Mouse (Mus musculus) stomach, postnatal 0 days (tissue): ENCODE data around the gene Fam49a. TPM values are rescaled to one million over a fixed set of nuclear protein-coding genes. Genes with fewer than 3 reads are reported as not detected.

Experiments used
- ATAC-seq: fragments of 200-750 bp; cut with Nextera tagmentation; 2 replicates; pipeline ENCODE4 v1.8.0; 2017; ENCODE audit not compliant: low FRiP score, low TSS enrichment
- DNase-seq: peaks from one replicate; pipeline ENCODE4 v3.0.0-alpha.2; 2016; ENCODE audit warnings: low spot score
- H3K27ac ChIP-seq: fragments of 300-500 bp; sonication (generic); replicated peaks from 2 replicates; pipeline ENCODE4 v1.5.1; 2014; ENCODE audit warnings: mild to moderate bottlenecking, control low read depth
- H3K27me3 ChIP-seq: fragments of 300-500 bp; sonication (generic); 2 replicates; pipeline ENCODE4 v1.6.1; 2014; ENCODE audit warnings: low read length; ENCODE audit not compliant: control insufficient read depth, insufficient read depth
- H3K36me3 ChIP-seq: fragments of 300-500 bp; sonication (generic); 2 replicates; pipeline ENCODE4 v1.6.1; 2014; ENCODE audit warnings: low read length, mixed read lengths; ENCODE audit not compliant: control insufficient read depth, insufficient read depth
- H3K4me1 ChIP-seq: fragments of 300-500 bp; sonication (generic); replicated peaks from 2 replicates; pipeline ENCODE4 v1.6.1; 2014; ENCODE audit warnings: antibody characterized with exemption; ENCODE audit not compliant: control insufficient read depth, insufficient read depth
- H3K4me2 ChIP-seq: fragments of 300-500 bp; sonication (generic); replicated peaks from 2 replicates; pipeline ENCODE4 v1.6.1; 2014; ENCODE audit warnings: low read depth, mild to moderate bottlenecking, control low read depth, moderate library complexity
- H3K4me3 ChIP-seq: fragments of 300-500 bp; sonication (generic); 2 replicates; pipeline ENCODE4 v1.5.1; 2014; ENCODE audit warnings: low read depth, low read length, control low read depth
- H3K9ac ChIP-seq: fragments of 300-500 bp; sonication (generic); 2 replicates; pipeline ENCODE4 v1.6.1; 2014; ENCODE audit warnings: mild to moderate bottlenecking, low read length, control low read depth, mixed read lengths
- H3K9me3 ChIP-seq: fragments of 300-500 bp; sonication (generic); 2 replicates; pipeline ENCODE4 v1.6.1; 2016; ENCODE audit warnings: low read length; ENCODE audit not compliant: control insufficient read depth
- CTCF ChIP-seq: IDR thresholded peaks from 2 replicates; pipeline ENCODE4 v1.5.1; 2016; ENCODE audit warnings: antibody characterized with exemption, low read depth, mild to moderate bottlenecking, moderate library complexity
- EP300 ChIP-seq: optimal IDR thresholded peaks from 2 replicates; pipeline ENCODE3; 2016; ENCODE audit warnings: antibody characterized with exemption
- WGBS: fragments of 180-500 bp; shearing (Covaris S2); extraction: QIAGEN DNeasy Blood & Tissue Kit; methylation state at CpG from one replicate; pipeline ENCODE4 v1.1.7; 2014; 5-methylcytosine and 5-hydroxymethylcytosine counted together
- polyA plus RNA-seq: library from polyadenylated mRNA; unstranded; fragments of >200 nt; fragmentation: Nextera tagmentation; extraction: Ambion mirVana; gene quantifications from 2 replicates; pipeline ENCODE4 v1.2.1, GENCODE M21; 2015

Gene Fam49a
- polyA plus RNA-seq, 1 experiment from 2014 or later: 5.3 TPM

DNA sequence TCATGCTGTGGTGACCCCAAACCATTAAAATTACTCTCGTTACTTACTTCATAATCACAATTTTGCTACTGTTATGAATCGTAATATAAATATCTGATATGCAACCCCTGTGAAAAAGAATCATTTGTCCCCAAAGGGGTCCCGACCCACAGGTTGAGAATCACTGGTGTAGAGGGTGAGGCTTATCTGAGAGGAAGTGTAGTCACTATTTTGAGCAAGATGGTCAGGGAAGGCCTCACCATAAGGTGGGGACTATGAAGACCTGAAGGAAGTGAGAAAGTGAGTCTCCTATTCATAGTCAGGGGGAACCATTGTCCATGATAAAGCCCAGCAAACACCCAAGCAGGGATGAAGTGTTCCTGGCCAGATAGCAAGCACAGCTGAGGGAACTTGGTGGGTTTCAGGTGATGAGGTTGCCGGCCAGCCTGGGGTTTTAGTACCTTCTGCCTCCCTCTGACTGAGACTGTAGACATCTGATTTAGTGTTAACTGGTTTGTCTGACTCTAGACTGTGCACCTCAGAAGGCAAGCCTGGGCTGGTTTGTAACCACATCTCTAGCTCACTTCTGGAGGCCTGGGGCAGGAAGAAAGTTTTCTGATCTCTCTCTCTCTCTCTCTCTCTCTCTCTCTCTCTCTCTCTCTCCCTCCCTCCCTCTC is 13.3 kb downstream of the Fam49a start:
- 81% methylated on average over 4 of the region's 4 CpGs for WGBS
- no peak for ATAC-seq
- TF ChIP-seq EP300: no peak
- no peak for TF ChIP-seq CTCF
- H3K4me2 ChIP-seq: no peak overlapping the region
- no peak for DNase-seq
- no peak overlapping the region for H3K27ac ChIP-seq
- H3K9ac ChIP-seq: no peak overlapping the region
- H3K27me3 ChIP-seq: no peaks in the 10 kb centered on the region
- H3K4me1 ChIP-seq: no peaks in the 10 kb centered on the region
- no peaks in the 10 kb centered on the region for H3K36me3 ChIP-seq
- H3K4me3 ChIP-seq: no peak overlapping the region
- no peaks in the 10 kb centered on the region for H3K9me3 ChIP-seq

GRCm38 (mm10) chr12:12277741-12278463 is 16.0 kb downstream of the Fam49a start:
- TF ChIP-seq CTCF (no peak), EP300 (no peak)
- Histone ChIP-seq H3K9me3 (no peaks in the 10 kb centered on the region), H3K27me3 (no peaks in the 10 kb centered on the region), H3K4me3 (no peak overlapping the region), H3K36me3 (no peaks in the 10 kb centered on the region), H3K4me1 (no peaks in the 10 kb centered on the region), H3K4me2 (no peak overlapping the region), H3K9ac (no peak overlapping the region), H3K27ac (no peak overlapping the region)
- WGBS: 78% methylated on average over 4 of the region's 4 CpGs
- no peak for ATAC-seq
- DNase-seq: no peak

DNA sequence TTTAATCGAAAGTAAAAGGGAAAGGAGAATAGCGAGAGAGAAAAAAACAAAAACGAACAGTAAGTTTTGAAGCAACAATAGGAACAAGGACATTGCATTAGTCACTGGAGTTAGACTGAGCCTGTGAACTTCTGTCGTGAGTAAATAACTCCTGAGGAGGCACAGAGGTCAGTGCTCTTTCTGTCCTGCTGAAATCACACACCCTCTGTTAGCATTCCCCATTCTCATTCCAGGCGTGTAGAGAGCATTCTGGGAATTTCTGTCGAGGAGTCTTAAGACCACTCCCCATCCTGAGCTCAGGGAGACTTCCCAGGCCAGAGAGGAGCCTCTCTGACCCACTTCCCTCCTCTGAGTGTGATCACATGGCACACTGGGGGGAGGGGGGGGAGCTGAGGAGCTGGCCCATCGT is 16.5 kb downstream of the Fam49a start:
- H3K27me3 ChIP-seq: no peaks in the 10 kb centered on the region
- DNase-seq: no peak
- 55% methylated on average over 7 of the region's 7 CpGs for WGBS
- TF ChIP-seq CTCF (no peak), EP300 (no peak)
- no peak overlapping the region for H3K9ac ChIP-seq
- no peak overlapping the region for H3K4me2 ChIP-seq
- ATAC-seq: no peak
- H3K9me3 ChIP-seq: no peaks in the 10 kb centered on the region
- no peaks in the 10 kb centered on the region for H3K4me1 ChIP-seq
- no peaks in the 10 kb centered on the region for H3K36me3 ChIP-seq
- H3K27ac ChIP-seq: no peak overlapping the region
- no peak overlapping the region for H3K4me3 ChIP-seq

DNA sequence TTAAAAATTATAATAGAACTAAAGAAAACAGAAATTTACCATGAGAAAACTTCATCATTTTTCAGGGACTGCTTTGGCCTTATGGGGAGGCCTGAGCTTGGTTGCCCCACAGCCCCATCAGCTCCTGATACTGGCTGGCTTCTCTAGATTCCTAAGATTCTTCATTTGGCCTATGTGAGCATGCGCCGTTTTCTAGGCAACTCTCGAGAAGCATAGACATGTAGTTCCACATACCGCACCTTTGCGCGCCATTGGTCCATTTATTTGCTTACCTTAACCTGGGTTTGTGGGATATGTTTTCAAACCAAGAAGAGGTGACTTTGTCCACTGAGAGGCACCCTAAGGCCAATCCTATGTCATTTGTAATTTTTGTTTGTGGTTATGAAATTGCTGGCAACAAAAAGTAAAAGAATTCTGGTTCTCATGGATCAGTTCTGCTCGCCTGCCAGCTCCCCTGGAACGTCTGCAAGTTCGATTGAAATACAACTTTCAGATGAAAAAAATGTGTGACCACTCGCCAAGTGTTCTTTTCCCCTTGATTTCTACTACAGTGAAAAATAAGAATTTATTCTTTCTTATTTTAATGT is 21.9 kb downstream of the Fam49a start:
- Histone ChIP-seq H3K27me3 (no peaks in the 10 kb centered on the region), H3K4me2 (no peak overlapping the region), H3K4me3 (no peak overlapping the region), H3K4me1 (no peaks in the 10 kb centered on the region), H3K27ac (no peak overlapping the region), H3K9ac (no peak overlapping the region), H3K36me3 (no peaks in the 10 kb centered on the region), H3K9me3 (no peaks in the 10 kb centered on the region)
- DNase-seq (no peak), ATAC-seq (no peak)
- WGBS: 81% methylated on average over 10 of the region's 10 CpGs
- TF ChIP-seq EP300: no peak
- no peak for TF ChIP-seq CTCF

GRCm38 (mm10) chr12:12284521-12284920 is 22.6 kb downstream of the Fam49a start:
- 59% methylated on average over 6 of the region's 6 CpGs for WGBS
- Histone ChIP-seq H3K4me3 (no peak overlapping the region), H3K27me3 (no peaks in the 10 kb centered on the region), H3K9me3 (no peaks in the 10 kb centered on the region), H3K4me2 (no peak overlapping the region), H3K4me1 (no peaks in the 10 kb centered on the region), H3K27ac (no peak overlapping the region), H3K36me3 (no peaks in the 10 kb centered on the region), H3K9ac (no peak overlapping the region)
- ATAC-seq: no peak
- DNase-seq: no peak
- TF ChIP-seq CTCF: no peak
- TF ChIP-seq EP300: no peak
